Mouse (Mus musculus): ENCODE results near the gene Gprc5d. TPM values are rescaled to one million over a fixed set of nuclear protein-coding genes. Genes with fewer than 3 reads are reported as not detected.

Gprc5d gene
- polyA plus RNA-seq (2021): not detected

GRCm38 (mm10) chr6:135118183-135118582 lies at the start of gene Gprc5d:
Gprc5d (minus strand) TSS chr6:135118283.
- no peak for TF ChIP-seq CTCF (IDR thresholded peaks at IDR 0.05)
- in situ Hi-C loops (cut with MboI; ENCODE audit: low pct_unique_long_range_greater_than_20kb): no loop called here
- H3K27me3 ChIP-seq: peaks cover 6% of the 10 kb centered on the region
- ChIA-PET CTCF (no interaction called here), POLR2A (no interaction called here)
- no peak for ATAC-seq
- no peak for DNase-seq (ENCODE audit: low read depth, low spot score)

GRCm38 (mm10) chr6:135166712-135167111 lies 48.6 kb upstream of the Gprc5d start:
- ChIA-PET POLR2A (no interaction called here), CTCF (interaction anchor here (1.3 kb wide), 1 partner anchor 17 kb away, joined by 3 read pairs; no protein-coding TSS in a partner anchor)
- no peak for DNase-seq (ENCODE audit: low read depth, low spot score)
- TF ChIP-seq CTCF (IDR thresholded peaks at IDR 0.05): no peak
- no peaks in the 10 kb centered on the region for H3K27me3 ChIP-seq
- in situ Hi-C loops (cut with MboI; ENCODE audit: low pct_unique_long_range_greater_than_20kb): loop anchor here (25.0 kb wide), 1 partner anchor 971 kb away; no protein-coding TSS in a partner anchor
- ATAC-seq: no peak

- in situ Hi-C loops (cut with MboI; ENCODE audit: low pct_unique_long_range_greater_than_20kb): loop anchor here (25.0 kb wide), 1 partner anchor 971 kb away; no protein-coding TSS in a partner anchor
- ChIA-PET POLR2A (no interaction called here), CTCF (interaction anchor here (1.3 kb wide), 1 partner anchor 16 kb away, joined by 3 read pairs; no protein-coding TSS in a partner anchor)
- no peak for ATAC-seq
- no peak for DNase-seq (ENCODE audit: low read depth, low spot score)
- H3K27me3 ChIP-seq: no peaks in the 10 kb centered on the region
- no peak for TF ChIP-seq CTCF (IDR thresholded peaks at IDR 0.05)
Measured at GRCm38 (mm10) chr6:135166262-135166661, 48.2 kb upstream of the Gprc5d start.

GRCm38 (mm10) chr6:135165706-135166105 lies 47.6 kb upstream of the Gprc5d start:
- POLR2A ChIA-PET: no interaction called here
- no peak for ATAC-seq
- CTCF ChIA-PET: interaction anchor here (1.3 kb wide), 1 partner anchor 16 kb away, joined by 3 read pairs; no protein-coding TSS in a partner anchor
- TF ChIP-seq CTCF (IDR thresholded peaks at IDR 0.05): no peak
- in situ Hi-C loops (cut with MboI; ENCODE audit: low pct_unique_long_range_greater_than_20kb): loop anchor here (25.0 kb wide), 1 partner anchor 972 kb away; no protein-coding TSS in a partner anchor
- no peak for DNase-seq (ENCODE audit: low read depth, low spot score)
- H3K27me3 ChIP-seq: no peaks in the 10 kb centered on the region

- DNase-seq (ENCODE audit: low read depth, low spot score) (no peak), ATAC-seq (no peak)
- ChIA-PET CTCF (no interaction called here), POLR2A (no interaction called here)
- in situ Hi-C loops (cut with MboI; ENCODE audit: low pct_unique_long_range_greater_than_20kb): loop anchor here (25.0 kb wide), 1 partner anchor 972 kb away; no protein-coding TSS in a partner anchor
- TF ChIP-seq CTCF (IDR thresholded peaks at IDR 0.05): no peak
- H3K27me3 ChIP-seq: no peaks in the 10 kb centered on the region
Measured at GRCm38 (mm10) chr6:135165191-135165590, 47.1 kb upstream of the Gprc5d start.

- in situ Hi-C loops (cut with MboI; ENCODE audit: low pct_unique_long_range_greater_than_20kb): loop anchor here (25.0 kb wide), 1 partner anchor 974 kb away; no protein-coding TSS in a partner anchor
- TF ChIP-seq CTCF (IDR thresholded peaks at IDR 0.05): no peak
- H3K27me3 ChIP-seq: no peaks in the 10 kb centered on the region
- POLR2A ChIA-PET: no interaction called here
- DNase-seq (ENCODE audit: low read depth, low spot score) (no peak), ATAC-seq (no peak)
- CTCF ChIA-PET: no interaction called here
Measured at GRCm38 (mm10) chr6:135162861-135163260, 44.8 kb upstream of the Gprc5d start.

GRCm38 (mm10) chr6:135162311-135162710 lies 44.2 kb upstream of the Gprc5d start:
- DNase-seq (ENCODE audit: low read depth, low spot score) (no peak), ATAC-seq (no peak)
- CTCF ChIA-PET: no interaction called here
- H3K27me3 ChIP-seq: no peaks in the 10 kb centered on the region
- POLR2A ChIA-PET: no interaction called here
- in situ Hi-C loops (cut with MboI; ENCODE audit: low pct_unique_long_range_greater_than_20kb): loop anchor here (25.0 kb wide), 1 partner anchor 975 kb away; no protein-coding TSS in a partner anchor
- TF ChIP-seq CTCF (IDR thresholded peaks at IDR 0.05): no peak

- ATAC-seq: no peak
- no peak for TF ChIP-seq CTCF (IDR thresholded peaks at IDR 0.05)
- DNase-seq (ENCODE audit: low read depth, low spot score): no peak
- POLR2A ChIA-PET: no interaction called here
- no peaks in the 10 kb centered on the region for H3K27me3 ChIP-seq
- CTCF ChIA-PET: no interaction called here
- in situ Hi-C loops (cut with MboI; ENCODE audit: low pct_unique_long_range_greater_than_20kb): loop anchor here (25.0 kb wide), 1 partner anchor 976 kb away; no protein-coding TSS in a partner anchor
Measured at GRCm38 (mm10) chr6:135161356-135161755, 43.3 kb upstream of the Gprc5d start.

- CTCF ChIA-PET: no interaction called here
- POLR2A ChIA-PET: no interaction called here
- ATAC-seq (no peak), DNase-seq (ENCODE audit: low read depth, low spot score) (no peak)
- TF ChIP-seq CTCF (IDR thresholded peaks at IDR 0.05): no peak
- H3K27me3 ChIP-seq: no peaks in the 10 kb centered on the region
- in situ Hi-C loops (cut with MboI; ENCODE audit: low pct_unique_long_range_greater_than_20kb): loop anchor here (10.0 to 25.0 kb wide), 2 partner anchors 676 to 979 kb away; no protein-coding TSS in a partner anchor
Measured at GRCm38 (mm10) chr6:135158509-135158908, 40.4 kb upstream of the Gprc5d start.

GRCm38 (mm10) chr6:135157496-135157895 lies 39.4 kb upstream of the Gprc5d start:
- ChIA-PET CTCF (interaction anchor here (1.4 kb wide), 1 partner anchor 9 kb away, joined by 3 read pairs; no protein-coding TSS in a partner anchor), POLR2A (no interaction called here)
- no peak for ATAC-seq
- in situ Hi-C loops (cut with MboI; ENCODE audit: low pct_unique_long_range_greater_than_20kb): loop anchor here (10.0 to 25.0 kb wide), 2 partner anchors 677 to 980 kb away; no protein-coding TSS in a partner anchor
- no peak for TF ChIP-seq CTCF (IDR thresholded peaks at IDR 0.05)
- H3K27me3 ChIP-seq: no peaks in the 10 kb centered on the region
- no peak for DNase-seq (ENCODE audit: low read depth, low spot score)

GRCm38 (mm10) chr6:135156597-135156996 lies 38.5 kb upstream of the Gprc5d start:
- in situ Hi-C loops (cut with MboI; ENCODE audit: low pct_unique_long_range_greater_than_20kb): loop anchor here (10.0 to 25.0 kb wide), 2 partner anchors 678 to 981 kb away; no protein-coding TSS in a partner anchor
- DNase-seq (ENCODE audit: low read depth, low spot score): no peak
- ChIA-PET POLR2A (no interaction called here), CTCF (interaction anchor here (1.4 kb wide), 1 partner anchor 8 kb away, joined by 3 read pairs; no protein-coding TSS in a partner anchor)
- no peak for ATAC-seq
- H3K27me3 ChIP-seq: no peaks in the 10 kb centered on the region
- TF ChIP-seq CTCF (IDR thresholded peaks at IDR 0.05): no peak

Data from Patski (cell line).